Comparison of ENCODE assay signal across 12 mouse cellular contexts in the genomic region with DNA sequence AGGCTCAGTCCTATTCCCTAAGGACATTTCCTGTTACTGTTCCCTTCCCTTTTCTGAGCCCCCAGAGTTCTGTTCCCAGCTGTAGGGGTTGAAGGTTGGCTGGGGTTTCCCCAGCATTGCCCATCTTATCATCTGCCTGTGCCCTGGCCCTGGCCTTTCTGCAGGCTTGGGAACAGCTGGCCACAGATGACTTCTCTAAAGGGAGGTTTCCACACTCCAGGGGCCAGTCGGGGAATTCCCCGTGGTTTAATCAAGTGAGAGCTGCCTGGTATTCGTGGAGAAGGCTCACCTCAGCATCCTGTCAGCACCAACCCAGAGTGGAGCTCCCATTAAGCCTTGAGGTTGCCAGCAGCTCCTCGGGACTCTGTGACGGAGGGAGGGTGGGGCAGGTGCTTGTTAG. TPM values are rescaled to one million over a fixed set of nuclear protein-coding genes. Genes with fewer than 3 reads are reported as not detected.
DNase-seq lines count a peak whose midpoint lies in the region; ATAC-seq and TF ChIP-seq lines count a peak whose summit lies in the region.
"Had no signal": no experiment of that assay in that cellular context is flagged by ENCODE, and none has a peak within 500 bp of the region (broad histone marks: within the 10 kb centered on the region; RNA-seq: fewer than 3 reads in every experiment).

No protein-coding gene starts in this region.

- no peak for DNase-seq in liver, embryonic 13.5 days
- DNase-seq in liver, embryonic 11.5 days (ENCODE audit: low spot score): no peak
- no peak for DNase-seq in frontal cortex, postnatal 14 days (ENCODE audit: low spot score in 2 of 2)
- no peak for DNase-seq in left cerebral cortex, postnatal 25 days (ENCODE audit: low spot score in 2 of 2)
- DNase-seq: adrenal gland, adult 2 months; cerebellum, postnatal 14 days; thymus, postnatal 25 days had no signal

- ATAC-seq in liver, embryonic 13.5 days (ENCODE audit: low read depth): no peak
- ATAC-seq in liver, embryonic 11.5 days (replicated peaks; ENCODE audit: low FRiP score): no peak
- no peak for ATAC-seq in heart, embryonic 13.5 days (ENCODE audit: extremely low read depth, insufficient number of reproducible peaks, low FRiP score, low TSS enrichment)
- peak; percentile 22; the same call in 1 of the 2 replicates for ATAC-seq in megakaryocyte, adult 5-6 weeks (ENCODE audit: poor library complexity, severe bottlenecking)

- intact Hi-C loops in left cerebral cortex, postnatal 25 days (cut with DNase I): no loop called here

- H3K36me3 ChIP-seq in liver, embryonic 13.5 days: peaks cover 84% of the 10 kb centered on the region
- H3K36me3 ChIP-seq in liver, embryonic 11.5 days (ENCODE audit: control insufficient read depth, insufficient read depth, low read length): peaks cover 36% of the 10 kb centered on the region
- H3K36me3 ChIP-seq in heart, embryonic 13.5 days: peaks cover 92% of the 10 kb centered on the region

- H3K9ac ChIP-seq in liver, embryonic 13.5 days: no peak overlapping the region; the same call in 1 of the 2 replicates
- no peak overlapping the region for H3K9ac ChIP-seq in liver, embryonic 11.5 days (ENCODE audit: low read depth, low read length)
- peak overlapping the region; percentile 50 for H3K9ac ChIP-seq in heart, embryonic 13.5 days
- H3K9ac ChIP-seq: embryonic facial prominence, embryonic 12.5 days; hindbrain, embryonic 14.5 days had no signal

- 42% methylated on average over 5 of the region's 5 CpGs for WGBS in liver, embryonic 13.5 days (ENCODE audit: insufficient replicate concordance)
- WGBS in liver, embryonic 11.5 days: 54% methylated on average over 5 of the region's 5 CpGs
- 25% methylated on average over 5 of the region's 5 CpGs for WGBS in heart, embryonic 13.5 days

- H3K27ac ChIP-seq in liver, embryonic 13.5 days: peak overlapping the region; percentile 19; the same call in 1 of the 2 replicates
- no peak overlapping the region for H3K27ac ChIP-seq in liver, embryonic 11.5 days (ENCODE audit: low read depth, low read length)
- peak overlapping the region; percentile 98 for H3K27ac ChIP-seq in bone marrow macrophage, adult 2 months (ENCODE audit: insufficient read depth, low read depth, low read length)
- peak overlapping the region; percentile 56 for H3K27ac ChIP-seq in heart, embryonic 13.5 days (replicated peaks)
- H3K27ac ChIP-seq: embryonic facial prominence, embryonic 12.5 days; hindbrain, embryonic 14.5 days had no signal

- H3K27me3 ChIP-seq in liver, embryonic 13.5 days: no peaks in the 10 kb centered on the region
- H3K27me3 ChIP-seq in liver, embryonic 11.5 days (replicated peaks; ENCODE audit: control insufficient read depth, insufficient read depth, low read length): no peaks in the 10 kb centered on the region
- no peaks in the 10 kb centered on the region for H3K27me3 ChIP-seq in heart, embryonic 13.5 days (replicated peaks)
- H3K27me3 ChIP-seq: embryonic facial prominence, embryonic 12.5 days had no signal

- H3K4me3 ChIP-seq in liver, embryonic 13.5 days (replicated peaks): no peak overlapping the region
- no peak overlapping the region for H3K4me3 ChIP-seq in liver, embryonic 11.5 days (ENCODE audit: low read depth, low read length)
- H3K4me3 ChIP-seq in bone marrow macrophage, adult 2 months (ENCODE audit: insufficient read depth, low read length): peak overlapping the region; percentile 13; the same call in 1 of the 2 replicates
- H3K4me3 ChIP-seq in heart, embryonic 13.5 days: no peak overlapping the region
- H3K4me3 ChIP-seq: embryonic facial prominence, embryonic 12.5 days had no signal

- no peak for TF ChIP-seq CTCF in bone marrow macrophage, adult 2 months (IDR thresholded peaks at IDR 0.05; ENCODE audit: low read depth, low read length)

- TF ChIP-seq POLR2A in bone marrow macrophage, adult 2 months (IDR thresholded peaks at IDR 0.05; ENCODE audit: borderline replicate concordance, low read depth, low read length): peak; percentile 22; the same call in 1 of the 2 replicates

- H3K4me1 ChIP-seq in liver, embryonic 13.5 days (replicated peaks): peaks cover 17% of the 10 kb centered on the region
- H3K4me1 ChIP-seq in liver, embryonic 11.5 days (replicated peaks; ENCODE audit: control insufficient read depth, insufficient read depth, low read length): peaks cover 5% of the 10 kb centered on the region; the same call in 1 of the 2 replicates
- H3K4me1 ChIP-seq in bone marrow macrophage, adult 2 months (ENCODE audit: control insufficient read depth, insufficient read depth, low read length): peaks cover 34% of the 10 kb centered on the region
- peaks cover 17% of the 10 kb centered on the region for H3K4me1 ChIP-seq in heart, embryonic 13.5 days
- H3K4me1 ChIP-seq: embryonic facial prominence, embryonic 12.5 days had no signal

- no peaks in the 10 kb centered on the region for H3K9me3 ChIP-seq in liver, embryonic 13.5 days (replicated peaks)
- H3K9me3 ChIP-seq in liver, embryonic 11.5 days (ENCODE audit: control insufficient read depth, low read length): no peaks in the 10 kb centered on the region
- H3K9me3 ChIP-seq in heart, embryonic 13.5 days: no peaks in the 10 kb centered on the region
- H3K9me3 ChIP-seq: embryonic facial prominence, embryonic 12.5 days had no signal

- no peak overlapping the region for H3K4me2 ChIP-seq in liver, embryonic 13.5 days
- no peak overlapping the region for H3K4me2 ChIP-seq in liver, embryonic 11.5 days
- no peak overlapping the region for H3K4me2 ChIP-seq in heart, embryonic 13.5 days
- H3K4me2 ChIP-seq: embryonic facial prominence, embryonic 12.5 days; hindbrain, embryonic 14.5 days had no signal

RNA-seq across cellular contexts. Expression of a gene that starts 26.8 kb away (rescaled TPM):
- polyA plus RNA-seq in liver, embryonic 13.5 days (2015; fragmentation: Nextera tagmentation; extraction: Ambion mirVana): 3.0 and 3.1 TPM in 2 replicates
- 6.5 and 6.8 TPM in 2 replicates for polyA plus RNA-seq in liver, embryonic 11.5 days (2014; fragmentation: Nextera tagmentation; extraction: Ambion mirVana)
- polyA plus RNA-seq in bone marrow macrophage, adult 2 months (2012; ENCODE audit: insufficient read depth, insufficient read length, missing spikeins): 10.2 and 10.6 TPM in 2 replicates
- 5.7 and 7.3 TPM in 2 replicates for polyA plus RNA-seq in heart, embryonic 13.5 days (2015; fragmentation: Nextera tagmentation; extraction: Ambion mirVana)
- total RNA-seq in megakaryocyte, adult 5-6 weeks (2015): 5.6 and 6.2 TPM in 2 replicates
- 4.0 and 6.5 TPM in 2 replicates for total RNA-seq in megakaryocyte, adult 5-6 weeks (2017)
- total RNA-seq in left cerebral cortex, postnatal 25 days (2021): 10 to 100 TPM; 27.9 to 29.3 TPM

RNA-seq across cellular contexts. Expression of a gene that starts 37.4 kb away (rescaled TPM):
- 29.3 and 35.6 TPM in 2 replicates for polyA plus RNA-seq in liver, embryonic 13.5 days (2015; fragmentation: Nextera tagmentation; extraction: Ambion mirVana)
- 65.4 and 71.4 TPM in 2 replicates for polyA plus RNA-seq in liver, embryonic 11.5 days (2014; fragmentation: Nextera tagmentation; extraction: Ambion mirVana)
- polyA plus RNA-seq in bone marrow macrophage, adult 2 months (2012; ENCODE audit: insufficient read depth, insufficient read length, missing spikeins): 68.7 and 73.5 TPM in 2 replicates
- polyA plus RNA-seq in heart, embryonic 13.5 days (2015; fragmentation: Nextera tagmentation; extraction: Ambion mirVana): 59.0 and 63.0 TPM in 2 replicates
- total RNA-seq in megakaryocyte, adult 5-6 weeks (2015): 50.1 and 56.9 TPM in 2 replicates
- total RNA-seq in megakaryocyte, adult 5-6 weeks (2017): 78.7 and 85.5 TPM in 2 replicates
- total RNA-seq in left cerebral cortex, postnatal 25 days (2021): 100 to 1,000 TPM; 116 TPM

RNA-seq across cellular contexts. Expression of a gene that starts 42.7 kb away (rescaled TPM):
- polyA plus RNA-seq in liver, embryonic 13.5 days (2015; fragmentation: Nextera tagmentation; extraction: Ambion mirVana): 13.6 and 19.5 TPM in 2 replicates
- polyA plus RNA-seq in liver, embryonic 11.5 days (2014; fragmentation: Nextera tagmentation; extraction: Ambion mirVana): 45.2 and 45.9 TPM in 2 replicates
- 45.0 and 48.5 TPM in 2 replicates for polyA plus RNA-seq in bone marrow macrophage, adult 2 months (2012; ENCODE audit: insufficient read depth, insufficient read length, missing spikeins)
- polyA plus RNA-seq in heart, embryonic 13.5 days (2015; fragmentation: Nextera tagmentation; extraction: Ambion mirVana): 12.2 and 12.5 TPM in 2 replicates
- total RNA-seq in megakaryocyte, adult 5-6 weeks (2015): 40.6 and 43.8 TPM in 2 replicates
- 5.7 and 9.1 TPM in 2 replicates for total RNA-seq in megakaryocyte, adult 5-6 weeks (2017)
- 1 to 10 TPM; 5.3 to 5.7 TPM for total RNA-seq in left cerebral cortex, postnatal 25 days (2021)

RNA-seq across cellular contexts. Expression of a gene that starts 42.8 kb away (rescaled TPM):
- polyA plus RNA-seq in liver, embryonic 13.5 days (2015; fragmentation: Nextera tagmentation; extraction: Ambion mirVana): 3.3 and 3.5 TPM in 2 replicates
- polyA plus RNA-seq in liver, embryonic 11.5 days (2014; fragmentation: Nextera tagmentation; extraction: Ambion mirVana): 6.3 and 8.0 TPM in 2 replicates
- polyA plus RNA-seq in bone marrow macrophage, adult 2 months (2012; ENCODE audit: insufficient read depth, insufficient read length, missing spikeins): 27.5 and 28.0 TPM in 2 replicates
- 4.6 and 4.8 TPM in 2 replicates for polyA plus RNA-seq in heart, embryonic 13.5 days (2015; fragmentation: Nextera tagmentation; extraction: Ambion mirVana)
- 6.2 and 8.1 TPM in 2 replicates for total RNA-seq in megakaryocyte, adult 5-6 weeks (2015)
- 12.2 and 12.8 TPM in 2 replicates for total RNA-seq in megakaryocyte, adult 5-6 weeks (2017)
- 10 to 100 TPM; 13.6 to 15.3 TPM for total RNA-seq in left cerebral cortex, postnatal 25 days (2021)
